Mouse (Mus musculus): Measurements from ENCODE around the gene Zfp810.
A peak's percentile ranks its signal among the peaks of the same experiment; 100 is the strongest.
"Not testable (repeated sequence)": the region's sequence is repeated elsewhere in the genome, so short reads cannot be mapped to it uniquely, and the experiment has no call there.

Zfp810 gene

GRCm38 (mm10) chr9:22307156-22307919 is at the start of gene Zfp810:
Gene Zfp810 (minus strand): TSS chr9:22307648.
- peak; percentile 93 to 94 for DNase-seq (ENCODE audit: low spot score in 2 of 2)

DNA sequence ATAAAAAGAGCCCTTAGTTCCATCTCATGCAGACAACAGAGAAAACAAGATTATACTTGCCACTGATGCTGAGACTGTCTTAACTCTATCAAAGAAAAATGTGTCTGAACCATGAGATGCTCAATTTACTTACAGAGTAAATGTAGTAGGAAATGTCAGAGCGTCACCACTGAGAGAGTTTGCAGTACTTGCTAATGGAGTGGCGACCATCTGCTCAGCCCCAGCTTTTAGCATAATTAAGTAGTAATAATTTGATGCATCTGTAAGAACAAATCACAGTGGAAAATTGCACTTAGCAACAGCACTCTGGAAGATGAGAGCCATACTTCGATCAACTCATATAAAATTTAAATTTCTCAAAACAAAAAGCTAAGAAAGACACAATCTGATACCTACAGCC is 48.5 kb upstream of the Zfp810 start:
- DNase-seq (ENCODE audit: low spot score in 2 of 2), result no peak

GRCm38 (mm10) chr9:22353901-22354300 is 46.5 kb upstream of the Zfp810 start:
- no peak for DNase-seq (ENCODE audit: low spot score in 2 of 2)

DNA sequence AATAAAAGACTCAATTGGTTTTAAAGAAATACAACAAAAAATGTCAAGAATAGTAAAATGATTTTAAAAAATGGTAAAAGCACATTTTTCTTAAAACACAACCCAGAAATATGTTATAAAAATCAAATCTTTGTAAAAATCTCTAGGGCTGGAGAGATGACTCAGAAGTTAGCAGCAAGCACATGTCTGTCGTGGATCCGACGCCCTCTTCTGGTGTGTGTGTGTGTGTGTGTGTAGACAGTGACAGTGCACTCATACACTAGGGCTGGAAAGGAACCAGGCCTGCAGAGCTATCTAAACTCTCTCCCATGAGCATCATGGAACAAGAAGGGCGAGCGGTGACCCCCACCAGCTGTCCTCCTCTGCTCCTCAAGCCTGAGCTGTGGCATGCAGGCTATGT is 46.0 kb upstream of the Zfp810 start:
- no peak for DNase-seq (ENCODE audit: low spot score in 2 of 2)

DNA sequence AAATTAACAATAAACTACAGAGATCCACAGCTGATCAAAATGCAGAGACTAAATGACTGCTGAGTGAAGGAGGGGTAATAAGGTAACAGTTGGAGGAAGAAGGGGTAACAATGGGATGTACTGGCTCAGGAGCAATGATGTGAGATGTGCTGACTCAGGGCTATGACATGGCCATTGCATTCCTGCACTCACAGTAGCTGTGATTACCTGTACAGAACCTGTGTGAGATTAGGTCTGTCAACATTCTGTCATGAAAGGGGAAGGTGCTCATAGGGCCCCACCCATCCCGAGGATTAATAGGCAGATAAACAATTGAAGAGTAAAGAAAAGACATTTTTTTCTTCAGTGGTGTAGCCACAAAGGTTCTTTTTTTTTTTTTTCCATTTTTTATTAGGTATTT is 32.9 kb upstream of the Zfp810 start:
- no peak for DNase-seq (ENCODE audit: low spot score in 2 of 2)

DNA sequence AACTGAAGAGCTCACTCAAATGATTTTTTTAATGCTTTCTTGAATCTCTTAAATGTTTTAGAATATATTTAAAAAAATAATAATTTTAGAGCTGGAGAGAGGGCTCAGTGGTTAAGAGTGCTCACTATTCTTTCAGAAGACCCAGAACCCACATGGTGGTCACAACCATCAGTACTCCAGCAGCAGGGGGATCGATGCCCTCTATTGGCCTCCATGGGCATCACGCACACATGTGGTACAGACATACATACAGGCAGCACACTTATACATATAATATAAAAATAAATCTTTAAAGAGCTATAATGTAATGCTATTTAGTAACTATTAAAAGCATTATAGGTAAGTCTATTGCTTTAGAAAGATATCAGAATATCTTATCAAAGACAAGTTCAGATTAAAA is 29.8 kb upstream of the Zfp810 start:
- no peak for DNase-seq (ENCODE audit: low spot score in 2 of 2)

GRCm38 (mm10) chr9:22327475-22328387 is 20.3 kb upstream of the Zfp810 start:
- DNase-seq (ENCODE audit: low spot score in 2 of 2), result peak; percentile 86 to 89

DNA sequence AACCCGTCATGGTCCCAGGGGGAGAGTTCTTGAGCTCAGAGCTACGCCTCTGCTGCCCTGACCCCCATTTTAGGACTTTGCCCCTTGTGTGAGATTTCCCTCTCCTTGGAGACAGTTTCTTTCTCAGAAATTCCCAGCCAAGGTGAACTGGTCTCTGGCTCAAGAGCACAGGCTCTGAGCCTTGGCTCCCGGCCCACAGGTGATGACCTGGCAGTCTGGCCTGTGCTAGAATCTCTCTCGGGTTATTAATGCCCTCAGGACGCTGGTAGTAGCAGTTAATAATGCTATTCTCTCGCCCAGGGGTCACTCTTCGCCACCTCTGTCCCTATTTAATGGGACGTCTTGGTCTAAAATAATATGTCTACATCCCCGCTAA is 19.6 kb upstream of the Zfp810 start:
- no peak for DNase-seq (ENCODE audit: low spot score in 2 of 2)

GRCm38 (mm10) chr9:22324579-22324978 is 17.1 kb upstream of the Zfp810 start:
- DNase-seq (ENCODE audit: low spot score in 2 of 2), result peak in 1 of 2 experiments; percentile 21

DNA sequence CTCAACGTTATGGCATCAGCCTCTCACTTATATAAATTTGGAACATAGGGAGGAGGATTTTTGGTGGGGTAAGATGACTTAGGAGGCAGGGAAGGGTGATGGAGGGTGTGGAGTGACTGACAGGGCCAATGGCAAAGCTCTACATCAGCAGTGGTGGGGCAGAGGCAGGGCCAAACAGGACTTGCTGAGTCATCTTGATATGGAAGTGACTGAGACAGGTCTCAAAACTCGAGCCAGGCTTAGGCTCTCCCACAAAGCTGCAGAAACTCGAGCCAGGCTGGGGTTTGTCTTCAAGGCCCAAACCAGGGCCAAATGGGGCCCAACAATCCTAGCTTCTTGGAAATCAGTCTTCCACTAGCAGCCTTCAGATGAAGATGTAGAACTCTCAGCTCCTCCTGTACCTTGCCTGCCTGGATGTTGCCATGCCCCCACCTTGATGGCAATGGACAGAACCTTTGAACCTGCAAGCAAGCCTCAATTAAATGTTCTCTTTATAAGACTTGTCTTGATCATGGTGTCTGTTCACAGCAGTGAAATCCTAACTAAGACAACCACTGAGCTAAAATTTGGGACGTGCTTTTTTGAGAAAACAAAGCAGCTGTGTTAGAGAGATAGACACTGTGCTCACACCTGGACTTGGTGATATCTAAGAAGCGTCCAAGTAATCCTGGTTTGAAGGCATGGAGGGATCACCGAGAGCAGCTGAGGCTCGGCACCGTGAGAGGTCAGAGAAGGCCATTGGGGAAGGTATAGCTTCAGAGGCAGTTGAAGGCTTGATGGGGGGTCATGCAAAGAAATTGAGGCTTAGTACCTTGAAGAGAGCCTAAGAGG is 15.1 kb upstream of the Zfp810 start:
- DNase-seq (ENCODE audit: low spot score in 2 of 2), result no peak

DNA sequence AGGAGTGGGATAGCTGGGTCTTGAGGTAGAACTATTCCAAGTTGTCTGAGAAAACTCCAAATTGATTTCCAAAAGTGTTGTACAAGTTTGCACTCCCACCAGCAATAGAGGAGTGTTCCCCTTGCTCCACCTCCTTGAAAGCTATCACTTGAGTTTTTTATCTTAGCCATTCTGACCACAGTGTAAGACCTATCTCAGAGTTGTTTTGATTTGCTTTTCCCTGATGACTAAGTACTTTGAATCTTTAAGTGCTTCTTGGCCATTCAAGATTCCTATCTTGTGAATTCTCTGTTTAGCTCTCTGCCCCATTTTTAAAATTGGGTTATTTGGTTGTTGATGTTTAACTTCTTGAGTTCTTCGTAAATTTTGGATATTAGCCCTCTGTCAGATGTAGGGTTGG is 11.7 kb upstream of the Zfp810 start:
- no peak for DNase-seq (ENCODE audit: low spot score in 2 of 2)

DNA sequence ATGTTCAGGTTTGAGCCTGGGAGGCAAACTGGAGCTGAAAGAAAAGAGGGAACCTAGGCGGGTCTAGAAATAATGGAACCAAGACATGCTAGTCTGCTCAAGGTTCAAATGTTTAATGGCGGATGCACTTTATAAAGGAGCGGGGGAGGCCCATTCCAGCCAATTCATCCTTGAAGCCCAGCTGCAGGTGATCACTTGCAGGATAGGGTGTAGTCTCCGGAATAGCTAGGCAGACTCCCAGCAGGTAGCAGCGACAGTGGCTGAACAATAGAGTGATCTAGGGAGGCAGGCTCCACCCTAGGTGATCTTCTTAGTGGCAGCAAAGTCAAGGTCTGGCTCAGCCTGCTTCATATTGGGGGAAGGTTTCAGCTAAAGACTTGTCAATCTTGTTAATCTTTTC is 8.6 kb upstream of the Zfp810 start:
- not testable (repeated sequence) for DNase-seq (ENCODE audit: low spot score in 2 of 2)

DNA sequence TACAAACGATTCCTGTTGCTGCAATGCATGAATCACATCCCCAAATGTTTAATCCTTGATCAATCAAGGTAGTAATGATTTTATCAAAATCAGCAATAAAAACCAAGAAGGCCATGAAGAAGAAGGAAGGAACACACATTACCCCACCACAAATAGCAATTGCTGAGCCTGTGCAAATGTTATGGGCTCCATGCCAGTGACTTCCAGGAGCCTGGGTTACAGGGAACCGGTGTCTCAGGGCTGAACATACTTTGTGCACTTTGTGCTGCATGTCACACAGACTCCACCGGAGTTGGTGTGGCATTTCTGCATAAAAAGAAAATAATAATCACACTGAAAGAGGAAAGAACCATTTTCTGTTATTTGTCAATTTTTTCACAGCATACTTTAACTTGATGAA is 6.6 kb upstream of the Zfp810 start:
- DNase-seq (ENCODE audit: low spot score in 2 of 2), result no peak

DNA sequence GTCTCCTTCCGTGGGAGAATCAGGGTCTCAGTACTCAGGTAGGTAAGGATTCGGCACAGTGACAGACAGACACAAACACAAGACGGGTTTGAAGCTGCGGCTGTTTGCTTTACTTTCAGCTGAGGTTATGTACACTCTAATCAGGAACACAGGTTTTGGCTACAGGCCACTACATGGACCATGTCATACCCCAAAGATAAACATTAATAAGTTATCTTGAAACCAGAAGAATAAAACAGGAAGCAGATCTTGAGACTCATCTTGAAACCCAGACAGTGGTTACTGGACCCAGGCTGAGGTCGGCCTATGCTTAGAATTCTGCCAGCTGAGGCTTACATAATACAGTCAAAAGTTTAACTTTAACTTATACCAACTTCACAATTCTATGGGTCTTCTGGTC is 5.8 kb upstream of the Zfp810 start:
- DNase-seq (ENCODE audit: low spot score in 2 of 2), result no peak

- no peak for DNase-seq (ENCODE audit: low spot score in 2 of 2)
Observed at GRCm38 (mm10) chr9:22309651-22310050, 2.2 kb upstream of the Zfp810 start.

- not testable (repeated sequence) for DNase-seq (ENCODE audit: low spot score in 2 of 2)
Observed at GRCm38 (mm10) chr9:22307920-22308262, 443 bp upstream of the Zfp810 start.

GRCm38 (mm10) chr9:22306726-22307125 is 722 bp downstream of the Zfp810 start:
- no peak for DNase-seq (ENCODE audit: low spot score in 2 of 2)

- DNase-seq (ENCODE audit: low spot score in 2 of 2), result no peak
Observed at GRCm38 (mm10) chr9:22302199-22302598, 5.2 kb downstream of the Zfp810 start.

DNA sequence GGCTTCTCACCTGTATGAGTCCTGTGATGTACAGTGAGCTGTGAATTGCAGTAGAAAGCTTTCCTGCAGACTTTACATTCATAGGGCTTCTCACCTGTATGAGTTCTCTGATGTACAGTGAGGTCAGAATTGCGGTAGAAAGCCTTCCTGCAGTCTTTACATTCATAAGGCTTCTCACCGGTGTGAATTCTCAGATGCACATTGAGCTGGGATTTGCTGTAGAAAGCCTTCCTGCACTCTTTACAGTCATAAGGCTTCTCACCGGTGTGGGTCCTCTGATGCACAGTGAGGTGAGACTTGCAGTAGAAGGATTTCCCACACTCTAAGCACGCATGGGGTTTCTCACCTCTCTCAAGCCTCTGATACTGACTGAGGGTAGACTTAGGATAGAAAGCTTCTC is 28.7 kb downstream of the Zfp810 start:
- DNase-seq (ENCODE audit: low spot score in 2 of 2), result no peak

DNA sequence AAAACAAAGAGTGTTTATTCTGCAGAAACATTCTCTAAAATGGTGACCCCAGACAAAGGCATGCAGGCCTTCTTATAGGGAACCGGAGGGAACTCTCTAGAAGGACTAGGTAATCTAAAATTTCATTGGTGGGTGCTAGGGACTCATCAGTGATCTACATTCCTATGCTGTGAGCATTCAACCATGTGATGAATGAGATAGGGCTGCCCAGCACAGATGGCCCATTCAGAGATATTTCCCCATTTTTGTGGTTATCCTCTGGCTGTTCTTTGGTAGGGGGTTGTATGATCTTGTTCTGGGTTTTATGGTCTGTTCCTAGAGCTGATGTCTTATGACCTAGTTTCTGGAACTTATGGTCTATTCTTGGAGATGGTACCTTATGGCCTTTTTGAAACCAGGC is 38.6 kb downstream of the Zfp810 start:
- no peak for DNase-seq (ENCODE audit: low spot score in 2 of 2)

DNA sequence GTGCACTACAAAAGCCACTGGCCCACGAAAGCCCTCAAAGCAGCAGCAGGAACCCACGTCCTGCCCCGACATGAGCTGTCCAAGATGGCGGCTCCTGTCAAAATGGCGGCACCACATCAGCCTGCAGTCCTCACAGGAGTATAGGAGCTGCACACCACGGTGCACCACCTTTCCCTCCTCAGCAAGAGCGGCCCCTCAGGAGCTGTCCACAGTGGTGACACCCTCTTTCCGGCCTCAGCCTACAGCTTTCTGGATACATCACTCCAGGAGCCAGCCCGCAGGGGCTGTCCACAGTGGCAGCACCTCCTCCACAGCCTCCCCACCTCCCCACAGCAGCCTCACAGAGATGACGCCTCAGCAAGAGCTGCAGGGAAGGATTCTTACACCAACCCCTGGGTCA is 44.8 kb downstream of the Zfp810 start:
- DNase-seq (ENCODE audit: low spot score in 2 of 2), result no peak

- no peak for DNase-seq (ENCODE audit: low spot score in 2 of 2)
Observed at GRCm38 (mm10) chr9:22261594-22261993, 45.9 kb downstream of the Zfp810 start.

All from natural killer cell, adult 2 months (primary cell).